Mouse (Mus musculus) limb, embryonic 13.5 days (tissue): ENCODE data around the gene Lrrn1. TPM values are rescaled to one million over a fixed set of nuclear protein-coding genes. Genes with fewer than 3 reads are reported as not detected.

Experiments
- ATAC-seq: fragments of 200-750 bp; cut with Nextera tagmentation; 2 replicates; pipeline ENCODE4 v1.8.0; 2017; ENCODE audit warnings: low read depth, moderate number of reproducible peaks, moderate TSS enrichment; ENCODE audit not compliant: low FRiP score
- H3K27ac ChIP-seq: fragments of 300-500 bp; sonication (generic); 2 replicates; pipeline ENCODE4 v1.5.1; 2015; ENCODE audit warnings: inconsistent platforms, mild to moderate bottlenecking, moderate library complexity
- H3K27me3 ChIP-seq: fragments of 300-500 bp; sonication (generic); 2 replicates; pipeline ENCODE4 v1.6.1; 2015; ENCODE audit warnings: mild to moderate bottlenecking, inconsistent platforms
- H3K36me3 ChIP-seq: fragments of 300-500 bp; sonication (generic); 2 replicates; pipeline ENCODE4 v1.6.1; 2015; ENCODE audit warnings: inconsistent platforms, mild to moderate bottlenecking, moderate library complexity
- H3K4me1 ChIP-seq: fragments of 300-500 bp; sonication (generic); 2 replicates; pipeline ENCODE4 v1.6.1; 2015; ENCODE audit warnings: inconsistent platforms
- H3K4me2 ChIP-seq: fragments of 300-500 bp; sonication (generic); replicated peaks from 2 replicates; pipeline ENCODE4 v1.6.1; 2015; ENCODE audit warnings: inconsistent platforms, mild to moderate bottlenecking, moderate library complexity
- H3K4me3 ChIP-seq: fragments of 300-500 bp; sonication (generic); 2 replicates; pipeline ENCODE4 v1.5.1; 2015; ENCODE audit warnings: moderate library complexity, mild to moderate bottlenecking, inconsistent platforms
- H3K9ac ChIP-seq: fragments of 300-500 bp; sonication (generic); 2 replicates; pipeline ENCODE4 v1.6.1; 2015; ENCODE audit warnings: mild to moderate bottlenecking, inconsistent platforms
- H3K9me3 ChIP-seq: fragments of 300-500 bp; sonication (generic); 2 replicates; pipeline ENCODE4 v1.6.1; 2016; ENCODE audit warnings: inconsistent platforms
- WGBS: fragments of 180-500 bp; shearing (Covaris S2); methylation state at CpG from one replicate; pipeline ENCODE4 v1.1.7; 2015; 5-methylcytosine and 5-hydroxymethylcytosine counted together
- polyA plus RNA-seq: library from polyadenylated mRNA; unstranded; fragments of >200 nt; fragmentation: Nextera tagmentation; extraction: Ambion mirVana; gene quantifications from 2 replicates; pipeline ENCODE4 v1.2.1, GENCODE M21; 2015

Gene Lrrn1
- polyA plus RNA-seq, 1 experiment from 2014 or later, result 57.6 TPM

- H3K4me2 ChIP-seq, result no peak overlapping the region
- WGBS, result 60% methylated on average over 2 of the region's 2 CpGs
- no peak overlapping the region for H3K9ac ChIP-seq
- no peak overlapping the region for H3K4me3 ChIP-seq
- H3K27ac ChIP-seq, result no peak overlapping the region
- H3K27me3 ChIP-seq, result no peaks in the 10 kb centered on the region
- no peaks in the 10 kb centered on the region for H3K4me1 ChIP-seq
- no peaks in the 10 kb centered on the region for H3K9me3 ChIP-seq
- H3K36me3 ChIP-seq, result no peaks in the 10 kb centered on the region
- ATAC-seq, result no peak
Measured at GRCm38 (mm10) chr6:107546272-107546671, 16.7 kb downstream of the Lrrn1 start.

GRCm38 (mm10) chr6:107552511-107552910, 22.9 kb downstream of the Lrrn1 start:
- H3K27ac ChIP-seq, result no peak overlapping the region
- H3K36me3 ChIP-seq, result no peaks in the 10 kb centered on the region
- H3K9me3 ChIP-seq, result no peaks in the 10 kb centered on the region
- no peak overlapping the region for H3K4me3 ChIP-seq
- H3K27me3 ChIP-seq, result no peaks in the 10 kb centered on the region
- H3K9ac ChIP-seq, result no peak overlapping the region
- 85% methylated on average over 1 of the region's 1 CpGs for WGBS
- no peaks in the 10 kb centered on the region for H3K4me1 ChIP-seq
- no peak overlapping the region for H3K4me2 ChIP-seq
- ATAC-seq, result no peak

GRCm38 (mm10) chr6:107555364-107555763, 25.8 kb downstream of the Lrrn1 start:
- ATAC-seq, result no peak
- Histone ChIP-seq H3K27ac (no peak overlapping the region), H3K4me2 (no peak overlapping the region), H3K36me3 (no peaks in the 10 kb centered on the region), H3K9me3 (peaks cover 4% of the 10 kb centered on the region; the same call in 1 of the 2 replicates), H3K9ac (no peak overlapping the region), H3K4me1 (peaks cover 7% of the 10 kb centered on the region; the same call in 1 of the 2 replicates), H3K4me3 (no peak overlapping the region), H3K27me3 (no peaks in the 10 kb centered on the region)
- 83% methylated on average over 5 of the region's 5 CpGs for WGBS

GRCm38 (mm10) chr6:107556996-107557395, 27.4 kb downstream of the Lrrn1 start:
- H3K9ac ChIP-seq, result no peak overlapping the region
- peaks cover 7% of the 10 kb centered on the region; the same call in 1 of the 2 replicates for H3K4me1 ChIP-seq
- no peaks in the 10 kb centered on the region for H3K36me3 ChIP-seq
- no peaks in the 10 kb centered on the region for H3K27me3 ChIP-seq
- ATAC-seq, result no peak
- H3K9me3 ChIP-seq, result peaks cover 4% of the 10 kb centered on the region; the same call in 1 of the 2 replicates
- WGBS, result 77% methylated on average over 3 of the region's 3 CpGs
- no peak overlapping the region for H3K4me2 ChIP-seq
- H3K4me3 ChIP-seq, result no peak overlapping the region
- H3K27ac ChIP-seq, result no peak overlapping the region; the same call in 1 of the 2 replicates

GRCm38 (mm10) chr6:107557806-107558205, 28.2 kb downstream of the Lrrn1 start:
- Histone ChIP-seq H3K9me3 (peaks cover 4% of the 10 kb centered on the region; the same call in 1 of the 2 replicates), H3K36me3 (no peaks in the 10 kb centered on the region), H3K4me3 (no peak overlapping the region), H3K9ac (no peak overlapping the region), H3K4me1 (peaks cover 7% of the 10 kb centered on the region; the same call in 1 of the 2 replicates), H3K27me3 (no peaks in the 10 kb centered on the region), H3K27ac (no peak overlapping the region), H3K4me2 (no peak overlapping the region)
- WGBS, result 52% methylated on average over 3 of the region's 3 CpGs
- ATAC-seq, result peak; percentile 57; the same call in 1 of the 2 replicates

GRCm38 (mm10) chr6:107562255-107562654, 32.7 kb downstream of the Lrrn1 start:
- 97% methylated on average over 2 of the region's 2 CpGs for WGBS
- ATAC-seq, result no peak
- peaks cover 3% of the 10 kb centered on the region; the same call in 1 of the 2 replicates for H3K36me3 ChIP-seq
- H3K4me2 ChIP-seq, result no peak overlapping the region
- no peak overlapping the region for H3K4me3 ChIP-seq
- H3K9ac ChIP-seq, result no peak overlapping the region
- no peak overlapping the region for H3K27ac ChIP-seq
- H3K27me3 ChIP-seq, result no peaks in the 10 kb centered on the region
- H3K9me3 ChIP-seq, result peaks cover 4% of the 10 kb centered on the region; the same call in 1 of the 2 replicates
- H3K4me1 ChIP-seq, result peaks cover 7% of the 10 kb centered on the region; the same call in 1 of the 2 replicates

- H3K27ac ChIP-seq, result no peak overlapping the region
- 86% methylated on average over 12 of the region's 12 CpGs for WGBS
- no peak overlapping the region for H3K4me3 ChIP-seq
- H3K4me2 ChIP-seq, result no peak overlapping the region
- H3K36me3 ChIP-seq, result peaks cover 30% of the 10 kb centered on the region
- H3K9me3 ChIP-seq, result no peaks in the 10 kb centered on the region
- no peak overlapping the region for H3K9ac ChIP-seq
- no peaks in the 10 kb centered on the region for H3K27me3 ChIP-seq
- ATAC-seq, result no peak
- no peaks in the 10 kb centered on the region for H3K4me1 ChIP-seq
Measured at GRCm38 (mm10) chr6:107566944-107567634, 37.5 kb downstream of the Lrrn1 start.

- 91% methylated on average over 3 of the region's 3 CpGs for WGBS
- H3K36me3 ChIP-seq, result peaks cover 6% of the 10 kb centered on the region; the same call in 1 of the 2 replicates
- H3K27ac ChIP-seq, result no peak overlapping the region
- no peak overlapping the region for H3K4me3 ChIP-seq
- no peak overlapping the region for H3K4me2 ChIP-seq
- 0 out of 2 replicates have a peak, but pooled peaks cover 4% of the 10 kb centered on the region for H3K4me1 ChIP-seq
- ATAC-seq, result no peak
- H3K9ac ChIP-seq, result no peak overlapping the region
- no peaks in the 10 kb centered on the region for H3K27me3 ChIP-seq
- no peaks in the 10 kb centered on the region for H3K9me3 ChIP-seq
Measured at GRCm38 (mm10) chr6:107574561-107574960, 45.0 kb downstream of the Lrrn1 start.

- no peak overlapping the region for H3K27ac ChIP-seq
- ATAC-seq, result no peak
Measured at GRCm38 (mm10) chr6:107575405-107575804, 45.8 kb downstream of the Lrrn1 start.

GRCm38 (mm10) chr6:107577309-107577708, 47.7 kb downstream of the Lrrn1 start:
- no peak for ATAC-seq
- Histone ChIP-seq H3K27me3 (no peaks in the 10 kb centered on the region), H3K4me1 (0 out of 2 replicates have a peak, but pooled peaks cover 5% of the 10 kb centered on the region), H3K4me3 (no peak overlapping the region), H3K9ac (no peak overlapping the region), H3K36me3 (no peaks in the 10 kb centered on the region), H3K9me3 (no peaks in the 10 kb centered on the region), H3K4me2 (no peak overlapping the region), H3K27ac (no peak overlapping the region)
- WGBS, result 92% methylated on average over 8 of the region's 8 CpGs

More at GRCm38 (mm10) chr6:107575405-107575804, 45.8 kb downstream of the Lrrn1 start:
- no peaks in the 10 kb centered on the region for H3K9me3 ChIP-seq
- 63% methylated on average over 3 of the region's 3 CpGs for WGBS
- H3K27me3 ChIP-seq, result no peaks in the 10 kb centered on the region
- no peak overlapping the region for H3K4me2 ChIP-seq
- H3K9ac ChIP-seq, result no peak overlapping the region
- H3K4me3 ChIP-seq, result no peak overlapping the region
- 0 out of 2 replicates have a peak, but pooled peaks cover 5% of the 10 kb centered on the region for H3K4me1 ChIP-seq
- peaks cover 6% of the 10 kb centered on the region; the same call in 1 of the 2 replicates for H3K36me3 ChIP-seq

GRCm38 (mm10) chr6:107583759-107584383, 54.3 kb downstream of the Lrrn1 start:
- H3K27ac ChIP-seq, result no peak overlapping the region
- no peaks in the 10 kb centered on the region for H3K27me3 ChIP-seq
- no peak for ATAC-seq
- H3K9ac ChIP-seq, result no peak overlapping the region
- H3K4me3 ChIP-seq, result no peak overlapping the region
- H3K9me3 ChIP-seq, result no peaks in the 10 kb centered on the region
- H3K4me1 ChIP-seq, result 0 out of 2 replicates have a peak, but pooled peaks cover 5% of the 10 kb centered on the region
- no peak overlapping the region for H3K4me2 ChIP-seq
- no peaks in the 10 kb centered on the region for H3K36me3 ChIP-seq
- WGBS, result 87% methylated on average over 1 of the region's 1 CpGs

GRCm38 (mm10) chr6:107605151-107605550, 75.6 kb downstream of the Lrrn1 start:
- H3K9me3 ChIP-seq, result no peaks in the 10 kb centered on the region
- H3K4me3 ChIP-seq, result no peak overlapping the region
- H3K4me2 ChIP-seq, result no peak overlapping the region
- no peak; the same call in 1 of the 2 replicates for ATAC-seq
- H3K4me1 ChIP-seq, result no peaks in the 10 kb centered on the region
- H3K27me3 ChIP-seq, result no peaks in the 10 kb centered on the region
- H3K36me3 ChIP-seq, result no peaks in the 10 kb centered on the region
- no peak overlapping the region for H3K9ac ChIP-seq
- no peak overlapping the region for H3K27ac ChIP-seq
